In genomic region chr5:35921595-35922254, GRCm38 (mm10) we compare ENCODE assay signal across 8 mouse cellular contexts. TPM values are rescaled to one million over a fixed set of nuclear protein-coding genes. Genes with fewer than 3 reads are reported as not detected.
DNase-seq lines count a peak whose midpoint lies in the region; ATAC-seq and TF ChIP-seq lines count a peak whose summit lies in the region.

No protein-coding gene starts in this region.

- H3K4me3 ChIP-seq in hindbrain, embryonic 11.5 days (ENCODE audit: low read depth, low read length), result no peak overlapping the region
- 0 out of 2 replicates have a peak overlapping the region, but pooled peaks have one; percentile 1 for H3K4me3 ChIP-seq in limb, embryonic 14.5 days (replicated peaks; ENCODE audit: low read length)
- H3K4me3 ChIP-seq in neural tube, embryonic 15.5 days (replicated peaks), result no peak overlapping the region

- no peaks in the 10 kb centered on the region for H3K27me3 ChIP-seq in hindbrain, embryonic 11.5 days (ENCODE audit: control insufficient read depth, insufficient read depth, low read length)
- no peaks in the 10 kb centered on the region for H3K27me3 ChIP-seq in limb, embryonic 14.5 days (ENCODE audit: control insufficient read depth, insufficient read depth, low read length)
- no peaks in the 10 kb centered on the region for H3K27me3 ChIP-seq in neural tube, embryonic 15.5 days (replicated peaks)

- no peak for TF ChIP-seq POLR2A in limb, embryonic 14.5 days (IDR thresholded peaks at IDR 0.05; ENCODE audit: borderline replicate concordance, extremely low read depth, insufficient read depth, insufficient read length)

- H3K36me3 ChIP-seq in hindbrain, embryonic 11.5 days (ENCODE audit: control insufficient read depth, insufficient read depth, low read length), result no peaks in the 10 kb centered on the region
- no peaks in the 10 kb centered on the region for H3K36me3 ChIP-seq in limb, embryonic 14.5 days (ENCODE audit: control insufficient read depth, insufficient read depth, low read length)
- H3K36me3 ChIP-seq in neural tube, embryonic 15.5 days, result no peaks in the 10 kb centered on the region

- 38% methylated on average over 10 of the region's 10 CpGs for WGBS in hindbrain, embryonic 11.5 days
- 43% methylated on average over 10 of the region's 10 CpGs for WGBS in limb, embryonic 14.5 days
- 55% methylated on average over 10 of the region's 10 CpGs for WGBS in neural tube, embryonic 15.5 days

- H3K4me2 ChIP-seq in hindbrain, embryonic 11.5 days (replicated peaks; ENCODE audit: low read depth, low read length), result no peak overlapping the region
- peak overlapping the region; percentile 38 for H3K4me2 ChIP-seq in limb, embryonic 14.5 days (replicated peaks; ENCODE audit: low read depth, low read length, severe bottlenecking)
- peak overlapping the region; percentile 1; the same call in 1 of the 2 replicates for H3K4me2 ChIP-seq in neural tube, embryonic 15.5 days

- no peaks in the 10 kb centered on the region for H3K9me3 ChIP-seq in hindbrain, embryonic 11.5 days (ENCODE audit: control insufficient read depth, low read length)
- H3K9me3 ChIP-seq in limb, embryonic 14.5 days (ENCODE audit: control insufficient read depth, low read length), result no peaks in the 10 kb centered on the region
- H3K9me3 ChIP-seq in neural tube, embryonic 15.5 days (replicated peaks), result no peaks in the 10 kb centered on the region

- peaks cover 36% of the 10 kb centered on the region for H3K4me1 ChIP-seq in hindbrain, embryonic 11.5 days (replicated peaks; ENCODE audit: control insufficient read depth, insufficient read depth, low read length)
- H3K4me1 ChIP-seq in limb, embryonic 14.5 days (ENCODE audit: control insufficient read depth, insufficient read depth, low read length), result peaks cover 81% of the 10 kb centered on the region
- peaks cover 85% of the 10 kb centered on the region for H3K4me1 ChIP-seq in neural tube, embryonic 15.5 days

- no peak for ATAC-seq in hindbrain, embryonic 11.5 days (ENCODE audit: low FRiP score)
- peak; percentile 88 for ATAC-seq in limb, embryonic 14.5 days (ENCODE audit: low FRiP score, low read depth)
- ATAC-seq in neural tube, embryonic 15.5 days (ENCODE audit: low FRiP score), result no peak; the same call in 1 of the 2 replicates

- H3K27ac ChIP-seq in hindbrain, embryonic 11.5 days (ENCODE audit: low read depth, low read length), result peak overlapping the region; percentile 71
- peak overlapping the region; percentile 82 for H3K27ac ChIP-seq in limb, embryonic 14.5 days (replicated peaks; ENCODE audit: low read depth, low read length)
- H3K27ac ChIP-seq in neural tube, embryonic 15.5 days (replicated peaks), result peak overlapping the region; percentile 51

- DNase-seq in adrenal gland, adult (ENCODE audit: inconsistent age in 2 of 2, low spot score in 1 of 2), result peak; percentile 57 to 81
- no peak for DNase-seq in adrenal gland, adult 8-10 months
- DNase-seq in fibroblast of lung, adult 2 months (ENCODE audit: low read depth), result peak; percentile 83
- peak; percentile 36 for DNase-seq in hindbrain, embryonic 11.5 days (ENCODE audit: low spot score)
- peak; percentile 78 for DNase-seq in limb, embryonic 14.5 days (ENCODE audit: low spot score)
- no peak for DNase-seq in frontal cortex, adult 2 months (ENCODE audit: extremely low spot score in 1 of 2, low spot score in 1 of 2)
- no peak for DNase-seq in layer of hippocampus, postnatal 25 days (ENCODE audit: extremely low spot score in 1 of 2, low spot score in 1 of 2)

- H3K9ac ChIP-seq in hindbrain, embryonic 11.5 days (ENCODE audit: low read depth, low read length), result no peak overlapping the region
- H3K9ac ChIP-seq in limb, embryonic 14.5 days (ENCODE audit: low read depth, low read length, severe bottlenecking), result peak overlapping the region; percentile 22; the same call in 1 of the 2 replicates
- H3K9ac ChIP-seq in neural tube, embryonic 15.5 days (replicated peaks), result no peak overlapping the region

RNA-seq across cellular contexts. Expression of gene Afap1, which starts 28.6 kb away (rescaled TPM):
- total RNA-seq in adrenal gland, adult 8-10 months (2022), result 10 to 100 TPM; 15.9 to 32.3 (median 22.7) TPM
- 55.7 and 58.2 TPM in 2 replicates for polyA plus RNA-seq in hindbrain, embryonic 11.5 days (2014; fragmentation: Nextera tagmentation; extraction: Ambion mirVana)
- polyA plus RNA-seq in limb, embryonic 14.5 days (2012; rRNA removed), result 20.4 and 25.6 TPM in 2 replicates
- 19.5 and 21.6 TPM in 2 replicates for polyA plus RNA-seq in limb, embryonic 14.5 days (2014; fragmentation: Nextera tagmentation; extraction: Ambion mirVana)
- 50.8 and 57.0 TPM in 2 replicates for polyA plus RNA-seq in neural tube, embryonic 15.5 days (2015; fragmentation: Nextera tagmentation; extraction: Ambion mirVana)
- polyA plus RNA-seq in frontal cortex, adult 2 months (2012; rRNA removed), result 18.6 and 20.8 TPM in 2 replicates
- 10 to 100 TPM; 24.4 to 39.0 TPM for total RNA-seq in layer of hippocampus, postnatal 25 days (2021)

Comparison
In these comparisons a context has a peak if more than half of its experiments do, and no peak if none do; other contexts are left out.
1. DNase-seq: peak in adrenal gland, adult (2 of 2), fibroblast of lung, adult 2 months (single experiment), hindbrain, embryonic 11.5 days (single experiment) and limb, embryonic 14.5 days (single experiment); none in adrenal gland, adult 8-10 months (single experiment), frontal cortex, adult 2 months (0 of 2) and layer of hippocampus, postnatal 25 days (0 of 2).
2. Peak in every context shown above with its lines, with median percentiles within 50 percentile points of each other: H3K27ac ChIP-seq.